Mouse (Mus musculus): ENCODE data around the gene Gm8693. TPM values are rescaled to one million over a fixed set of nuclear protein-coding genes. Genes with fewer than 3 reads are reported as not detected.
"Not testable (repeated sequence)": the region's sequence is repeated elsewhere in the genome, so short reads cannot be mapped to it uniquely, and the experiment has no call there.

Gm8693 gene
- not detected in 2 replicates for polyA plus RNA-seq (2015; fragmentation: Nextera tagmentation; extraction: Ambion mirVana)

DNA sequence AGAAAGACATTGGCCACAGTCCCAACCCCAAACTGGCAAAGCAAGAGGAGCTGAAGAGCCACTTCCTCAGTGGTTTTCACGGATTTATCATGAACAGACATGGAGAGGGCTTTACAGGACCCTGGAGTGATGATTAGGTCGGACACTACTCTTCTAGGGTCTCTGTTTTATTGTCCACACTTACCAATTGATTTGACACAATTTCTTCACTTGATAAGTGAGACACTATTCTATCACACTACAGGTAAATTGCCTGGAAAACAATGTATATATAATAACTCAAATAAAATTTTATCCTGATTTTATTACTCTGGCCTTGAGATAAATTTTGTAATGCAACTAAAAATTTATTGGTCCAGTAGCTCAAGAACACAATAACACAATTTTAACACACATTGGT is at the start of gene Gm8693:
Gm8693 (minus strand) TSS at position 101 of the 400 bp plus-strand sequence.
- not testable (repeated sequence) for H3K27me3 ChIP-seq (replicated peaks; ENCODE audit: insufficient read depth, low read length); H3K9me3 ChIP-seq (ENCODE audit: low read length); H3K4me2 ChIP-seq (replicated peaks; ENCODE audit: low read depth, low read length); DNase-seq (ENCODE audit: low spot score); H3K4me3 ChIP-seq (ENCODE audit: low read depth, low read length); H3K36me3 ChIP-seq (ENCODE audit: insufficient read depth, low read length); ATAC-seq; H3K9ac ChIP-seq (replicated peaks; ENCODE audit: low read depth); H3K27ac ChIP-seq (ENCODE audit: low read length); H3K4me1 ChIP-seq (ENCODE audit: insufficient read depth, low read depth, low read length)
- no CpG with 5 or more reads among the region's 2 CpGs for WGBS

DNA sequence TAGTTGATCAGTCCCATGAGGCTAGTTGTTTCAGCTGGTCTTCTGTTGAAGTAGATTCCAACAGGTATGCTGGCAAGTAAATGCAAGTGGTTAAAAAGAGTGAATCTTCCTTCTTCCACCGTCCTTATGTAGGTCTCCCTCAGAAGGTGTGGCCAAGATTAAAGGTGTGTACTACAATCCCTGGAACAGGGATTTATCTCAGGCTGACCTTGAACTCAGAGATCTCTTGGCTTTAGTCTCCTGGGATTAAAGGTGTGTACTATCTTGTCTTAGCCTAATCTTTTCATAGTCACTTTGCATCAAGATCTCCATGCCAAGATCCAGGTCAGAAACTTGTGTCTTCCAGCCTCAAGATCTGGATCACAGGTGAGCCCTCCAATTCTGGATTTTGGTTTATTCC is 27.5 kb upstream of the Gm8693 start, which contains the start of gene Gm4567:
Gm4567 (minus strand) TSS at position 101 of the 400 bp plus-strand sequence.
- WGBS, result no CpG with 5 or more reads among the region's 1 CpGs

GRCm38 (mm10) chr7:22657718-22658117 is 34.4 kb downstream of the Gm8693 start, which contains the start of gene Vmn1r155:
Gene Vmn1r155, plus strand, starts transcription at chr7:22658018.
- ATAC-seq; H3K36me3 ChIP-seq (ENCODE audit: insufficient read depth, low read length); H3K4me1 ChIP-seq (ENCODE audit: insufficient read depth, low read depth, low read length); H3K4me2 ChIP-seq (replicated peaks; ENCODE audit: low read depth, low read length); DNase-seq (ENCODE audit: low spot score); H3K27me3 ChIP-seq (replicated peaks; ENCODE audit: insufficient read depth, low read length); H3K9me3 ChIP-seq (ENCODE audit: low read length); H3K4me3 ChIP-seq (ENCODE audit: low read depth, low read length); H3K27ac ChIP-seq (ENCODE audit: low read length); H3K9ac ChIP-seq (replicated peaks; ENCODE audit: low read depth): not testable (repeated sequence)
- WGBS, result no CpG with 5 or more reads among the region's 3 CpGs

More for the DNA sequence above, 27.5 kb upstream of the Gm8693 start, which contains the start of gene Gm4567:
- not testable (repeated sequence) for H3K4me2 ChIP-seq (replicated peaks; ENCODE audit: low read depth, low read length); DNase-seq (ENCODE audit: low spot score); H3K27ac ChIP-seq (ENCODE audit: low read length); H3K4me1 ChIP-seq (ENCODE audit: insufficient read depth, low read depth, low read length); H3K4me3 ChIP-seq (ENCODE audit: low read depth, low read length); H3K9me3 ChIP-seq (ENCODE audit: low read length); ATAC-seq; H3K9ac ChIP-seq (replicated peaks; ENCODE audit: low read depth); H3K36me3 ChIP-seq (ENCODE audit: insufficient read depth, low read length); H3K27me3 ChIP-seq (replicated peaks; ENCODE audit: insufficient read depth, low read length)

Other genes starting within 250 kb of the Gm8693 start
- gene Gm10665, start 228.2 kb downstream of the Gm8693 start, polyA plus RNA-seq (2015; fragmentation: Nextera tagmentation; extraction: Ambion mirVana), result not detected in 2 replicates
- not detected in 2 replicates for gene Vmn1r151, start 192.6 kb downstream of the Gm8693 start, polyA plus RNA-seq (2015; fragmentation: Nextera tagmentation; extraction: Ambion mirVana)
- not detected in 2 replicates for gene Vmn1r152, start 169.3 kb downstream of the Gm8693 start, polyA plus RNA-seq (2015; fragmentation: Nextera tagmentation; extraction: Ambion mirVana)
- gene Gm8677, start 157.4 kb downstream of the Gm8693 start, polyA plus RNA-seq (2015; fragmentation: Nextera tagmentation; extraction: Ambion mirVana), result not detected in 2 replicates
- gene Gm4201, start 127.0 kb downstream of the Gm8693 start, polyA plus RNA-seq (2015; fragmentation: Nextera tagmentation; extraction: Ambion mirVana), result not detected in 2 replicates
- gene Gm4565, start 104.2 kb downstream of the Gm8693 start, polyA plus RNA-seq (2015; fragmentation: Nextera tagmentation; extraction: Ambion mirVana), result not detected in 2 replicates
- not detected in 2 replicates for gene Vmn1r155, start 34.3 kb downstream of the Gm8693 start, polyA plus RNA-seq (2015; fragmentation: Nextera tagmentation; extraction: Ambion mirVana)
- gene Gm4567, start 27.4 kb upstream of the Gm8693 start, polyA plus RNA-seq (2015; fragmentation: Nextera tagmentation; extraction: Ambion mirVana), result not detected in 2 replicates
- not detected in 2 replicates for gene Vmn1r157, start 69.4 kb upstream of the Gm8693 start, polyA plus RNA-seq (2015; fragmentation: Nextera tagmentation; extraction: Ambion mirVana)
- gene Vmn1r158, start 98.5 kb upstream of the Gm8693 start, polyA plus RNA-seq (2015; fragmentation: Nextera tagmentation; extraction: Ambion mirVana), result not detected in 2 replicates
- gene Vmn1r159, start 151.3 kb upstream of the Gm8693 start, polyA plus RNA-seq (2015; fragmentation: Nextera tagmentation; extraction: Ambion mirVana), result not detected in 2 replicates
- not detected in 2 replicates for gene Vmn1r160, start 178.9 kb upstream of the Gm8693 start, polyA plus RNA-seq (2015; fragmentation: Nextera tagmentation; extraction: Ambion mirVana)

All from lung, postnatal 0 days (tissue).